Mouse (Mus musculus) CD4-positive, CD25-positive, alpha-beta regulatory T cell (primary cell): ENCODE data around the gene Isoc2a. TPM values are rescaled to one million over a fixed set of nuclear protein-coding genes. Genes with fewer than 3 reads are reported as not detected.

Source experiments
- polyA plus RNA-seq: library from polyadenylated mRNA; unstranded; fragments of 100-300 nt; shearing (Covaris generic); gene quantifications from one replicate; pipeline ENCODE4 v1.2.1, GENCODE M21; 2017

Gene Isoc2a
- 1.1 TPM for polyA plus RNA-seq

DNA sequence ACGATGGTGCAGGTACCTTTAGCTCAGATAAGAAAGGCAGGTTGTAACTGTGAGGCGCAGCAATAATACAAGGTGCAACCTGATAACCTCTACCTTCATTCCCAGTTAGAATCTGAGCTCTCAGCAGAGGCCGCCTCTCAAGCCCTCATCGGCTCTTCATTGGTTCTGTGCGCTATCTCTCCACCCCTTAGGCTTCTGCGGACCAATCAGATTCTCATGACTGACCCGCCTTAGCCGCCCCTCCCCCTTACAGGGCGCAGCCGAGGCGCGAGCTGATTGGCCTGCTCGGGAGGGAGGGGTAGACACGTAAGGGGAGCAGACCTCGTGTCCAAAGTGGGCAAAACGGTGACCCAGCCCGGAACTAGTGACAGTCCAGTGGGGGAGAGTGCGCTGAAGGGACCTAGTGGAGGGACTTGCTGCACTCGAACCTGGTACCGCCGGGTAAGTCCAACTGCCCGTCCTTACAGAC, at the start of gene Isoc2a:
Gene Isoc2a (plus strand): TSS at position 401 of the 469 bp plus-strand sequence.

DNA sequence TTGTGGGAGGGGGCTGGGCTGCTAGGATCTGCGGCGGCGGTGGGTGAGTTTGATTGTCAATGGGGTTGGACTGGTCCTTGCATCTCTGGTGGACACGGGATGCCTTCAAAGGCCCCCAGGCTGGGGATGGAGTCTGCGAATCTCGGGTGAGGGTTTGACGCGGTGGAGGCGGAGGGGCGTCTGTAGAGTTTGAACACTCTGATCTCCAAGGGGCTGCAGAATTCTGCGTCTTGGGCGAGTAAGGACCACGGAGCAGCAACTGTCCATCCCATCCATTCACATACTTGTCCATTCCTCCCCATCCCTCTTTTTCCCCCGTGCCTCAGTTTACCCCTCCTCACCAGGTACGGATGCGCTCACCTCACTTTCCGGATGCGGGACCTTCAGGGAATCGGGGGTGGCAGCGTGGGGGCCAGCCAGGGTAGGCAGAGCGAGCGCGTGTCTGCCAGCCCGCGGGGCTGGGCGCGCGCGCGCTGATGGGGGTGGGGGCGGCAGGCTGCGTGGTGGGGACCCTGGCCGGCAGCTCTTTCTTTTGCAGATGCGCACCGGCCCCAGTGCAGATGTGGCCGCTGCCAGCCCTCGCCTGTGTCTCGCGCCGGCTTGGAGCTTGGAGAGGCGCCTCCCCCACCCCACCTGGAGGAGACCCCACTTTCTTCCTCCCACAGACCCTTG, 32.6 kb upstream of the Isoc2a start, which contains the start of gene Shisa7:
Gene Shisa7 (minus strand): TSS at position 452 of the 672 bp plus-strand sequence.

DNA sequence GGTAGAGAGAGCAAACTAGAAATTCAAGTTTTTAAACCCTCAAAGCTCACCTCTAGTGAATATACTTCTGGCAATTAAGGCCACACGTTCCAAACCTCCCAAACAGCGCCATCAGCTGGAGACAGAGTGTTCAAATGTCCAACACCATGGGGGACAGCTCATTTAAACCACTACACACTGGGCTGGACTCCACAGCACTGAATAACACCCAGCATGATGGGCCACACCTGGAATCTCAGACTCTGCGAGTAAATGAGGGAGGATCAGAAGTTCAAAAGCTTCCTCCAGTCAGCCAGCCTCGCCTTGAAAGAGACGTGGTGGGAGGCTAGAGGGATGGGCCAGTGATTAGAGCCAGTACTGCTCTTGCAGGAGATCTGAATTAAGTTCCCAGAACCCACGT, 6.8 kb upstream of the Isoc2a start, which contains the start of gene Isoc2b:
Gene Isoc2b (minus strand): TSS at position 126 of the 400 bp plus-strand sequence.

DNA sequence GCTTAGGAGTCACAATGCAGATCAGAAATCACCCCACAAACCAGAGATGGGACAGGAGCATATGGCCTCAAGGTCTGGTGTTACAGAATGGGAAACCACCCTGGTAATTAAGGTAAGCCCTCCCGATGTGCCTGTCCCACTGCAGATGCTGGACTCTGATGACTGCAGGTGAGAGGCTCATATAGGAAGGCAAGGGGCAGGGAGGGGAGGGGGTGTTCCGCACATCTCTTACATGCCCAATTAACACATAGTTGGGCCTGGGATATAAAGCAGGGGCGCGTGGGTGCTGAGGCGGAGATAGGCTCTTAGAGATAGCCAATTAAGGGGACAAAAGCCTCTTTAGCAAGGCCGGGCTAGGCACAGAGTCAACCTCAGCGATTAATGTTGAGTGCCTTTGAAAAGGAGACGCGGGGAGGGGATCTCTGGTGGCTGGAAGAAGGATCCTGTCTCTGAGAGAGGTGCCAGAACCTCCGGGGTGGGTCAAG, 29.6 kb downstream of the Isoc2a start, which contains the start of gene Gm36210:
Gene Gm36210 (minus strand): TSS at position 51 of the 485 bp plus-strand sequence.

DNA sequence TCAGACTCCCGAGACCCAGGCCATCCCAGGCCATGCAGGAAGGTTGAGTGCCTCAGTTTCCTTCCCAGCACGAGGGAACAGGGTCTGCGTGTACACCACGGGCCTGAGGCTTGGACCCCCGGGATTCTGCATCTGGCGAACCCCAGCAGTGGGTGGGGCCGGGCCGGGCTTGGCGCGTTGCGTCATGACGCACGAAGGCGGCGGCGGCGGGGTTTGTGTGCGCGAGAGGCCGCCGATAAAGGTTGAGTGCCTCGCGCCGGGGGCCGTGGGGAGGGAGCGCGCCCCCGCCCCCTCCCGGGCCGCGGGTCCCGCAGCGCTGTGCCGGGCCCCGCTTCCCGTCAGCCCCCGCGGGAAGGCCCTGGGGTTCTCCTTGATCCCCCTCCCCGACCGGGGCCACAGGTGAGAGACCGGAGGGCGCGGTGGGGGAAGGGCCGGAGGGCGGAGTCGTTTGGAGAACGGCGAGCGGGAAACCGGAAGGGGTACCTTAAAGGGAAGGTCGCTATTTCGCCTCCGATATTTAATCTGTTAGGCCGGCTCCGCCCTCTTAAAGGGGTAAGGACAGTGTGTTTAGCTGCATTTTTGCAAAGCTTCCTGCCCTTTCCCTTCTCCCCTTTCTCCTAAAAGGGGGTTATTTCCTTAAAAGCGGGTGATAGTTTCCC, 38.2 kb downstream of the Isoc2a start, which contains the start of gene Zfp628:
Gene Zfp628 (plus strand): TSS at position 211 of the 659 bp plus-strand sequence.

DNA sequence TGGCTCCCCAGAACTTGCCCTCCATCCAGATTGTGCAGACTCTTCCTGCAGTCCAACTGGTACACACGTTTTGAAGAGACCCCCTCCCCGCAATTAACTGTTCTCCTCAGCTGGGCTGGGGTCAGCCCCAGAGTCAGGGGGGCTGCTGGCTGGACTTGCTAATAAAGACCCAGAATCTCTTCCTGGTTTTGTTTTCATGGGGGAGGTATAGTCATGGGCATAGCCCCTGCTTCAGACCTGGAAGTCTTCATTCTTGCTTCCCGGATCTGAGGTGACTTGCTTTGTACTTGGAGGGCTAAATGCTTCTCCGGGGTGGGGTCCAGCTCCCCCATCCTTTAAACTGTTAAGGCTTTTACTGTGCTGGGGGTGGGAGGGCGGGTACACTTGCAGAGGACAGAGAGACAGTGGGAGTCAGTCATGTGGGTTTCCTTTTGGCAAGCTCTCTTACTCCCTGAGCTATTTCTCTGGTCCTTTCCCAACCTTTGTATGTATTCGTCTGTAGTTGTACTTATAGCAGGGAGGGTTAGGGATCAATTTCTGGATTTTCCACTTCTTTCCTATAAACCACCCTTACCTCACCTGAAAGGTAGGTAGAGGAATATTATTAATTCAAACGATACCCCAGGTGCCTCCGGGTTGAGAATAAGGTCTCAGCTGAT, 45.0 kb downstream of the Isoc2a start, which contains the start of gene Nat14:
Gene Nat14 (plus strand): TSS at position 205 of the 659 bp plus-strand sequence.

DNA sequence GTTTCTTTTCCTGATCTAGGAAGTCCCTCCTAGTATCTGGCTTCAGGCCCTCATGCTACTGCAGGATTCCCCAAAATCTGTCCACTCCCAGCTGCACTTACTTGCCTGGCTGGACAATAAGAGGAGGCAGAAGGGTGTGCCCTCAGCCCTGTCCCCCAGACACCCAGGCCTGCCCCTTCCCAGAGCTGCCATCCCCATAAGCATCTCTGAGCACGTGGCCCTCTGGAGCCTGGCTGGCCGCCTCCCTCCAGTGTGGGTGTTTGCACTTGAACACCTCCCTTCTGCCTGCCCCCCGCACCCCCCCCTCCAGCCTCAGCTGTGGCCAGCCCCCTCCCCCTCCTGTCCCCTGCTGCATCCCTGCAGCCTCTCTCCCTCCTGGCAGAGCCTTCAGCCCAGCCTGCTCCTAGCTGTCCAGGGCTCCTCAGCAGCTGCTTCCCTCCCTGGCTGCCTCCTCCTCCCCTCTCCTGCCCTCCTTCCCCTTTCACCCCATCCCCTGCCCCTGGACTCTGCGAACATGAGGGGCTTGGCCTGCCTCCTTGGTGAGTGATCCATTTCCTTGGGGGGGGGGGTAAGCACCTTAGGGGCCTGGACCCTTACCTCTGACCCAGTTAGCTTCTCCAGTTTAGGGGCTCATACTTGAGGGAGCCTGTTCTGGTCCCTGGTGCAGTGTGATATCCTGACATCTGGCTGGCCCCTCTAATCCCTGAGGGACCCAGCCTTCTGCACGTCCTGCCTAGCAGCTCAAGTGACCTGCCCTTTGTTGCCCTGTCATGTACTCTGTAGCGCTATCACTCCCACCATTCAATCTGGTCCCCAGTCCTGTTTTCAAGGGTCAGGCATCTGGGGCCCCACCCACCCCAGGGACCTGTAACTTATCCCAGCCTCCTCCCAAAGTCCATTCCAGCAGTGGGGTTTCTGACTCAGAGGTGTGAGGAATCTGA, 48.8 kb downstream of the Isoc2a start, which contains the start of gene Ssc5d:
Gene Ssc5d (plus strand): TSS at position 345 of the 941 bp plus-strand sequence.

Other genes with a start within 250 kb of the Isoc2a start
- gene Tmem86b, start 245.7 kb upstream of the Isoc2a start, polyA plus RNA-seq, result 11.1 TPM
- 300 TPM for gene Ppp6r1, start 218.1 kb upstream of the Isoc2a start, polyA plus RNA-seq
- gene Hspbp1, start 192.1 kb upstream of the Isoc2a start, polyA plus RNA-seq, result 77.3 TPM
- gene Brsk1, start 186.5 kb upstream of the Isoc2a start, polyA plus RNA-seq, result not detected
- gene Tmem150b, start 151.9 kb upstream of the Isoc2a start, polyA plus RNA-seq, result 0.11 TPM
- 33.5 TPM for gene Kmt5c, start 137.0 kb upstream of the Isoc2a start, polyA plus RNA-seq
- 3.4 TPM for gene Cox6b2, start 124.1 kb upstream of the Isoc2a start, polyA plus RNA-seq
- gene Fam71e2, start 105.9 kb upstream of the Isoc2a start, polyA plus RNA-seq, result not detected
- not detected for gene Il11, start 94.3 kb upstream of the Isoc2a start, polyA plus RNA-seq
- not detected for gene Tmem190, start 94.2 kb upstream of the Isoc2a start, polyA plus RNA-seq
- 13.4 TPM for gene Tmem238, start 87.5 kb upstream of the Isoc2a start, polyA plus RNA-seq
- 323 TPM for gene Rpl28, start 84.3 kb upstream of the Isoc2a start, polyA plus RNA-seq
- gene Ube2s, start 64.6 kb upstream of the Isoc2a start, polyA plus RNA-seq, result 106 TPM
- gene Shisa7, start 32.5 kb upstream of the Isoc2a start, polyA plus RNA-seq, result not detected
- gene Isoc2b, start 6.9 kb upstream of the Isoc2a start, polyA plus RNA-seq, result 33.3 TPM
- not detected for gene Gm36210, start 29.4 kb downstream of the Isoc2a start, polyA plus RNA-seq
- 2.6 TPM for gene Zfp628, start 38.1 kb downstream of the Isoc2a start, polyA plus RNA-seq
- 0.79 TPM for gene Nat14, start 44.9 kb downstream of the Isoc2a start, polyA plus RNA-seq
- gene Ssc5d, start 48.6 kb downstream of the Isoc2a start, polyA plus RNA-seq, result 0.17 TPM
- gene Sbk2, start 87.3 kb downstream of the Isoc2a start, polyA plus RNA-seq, result 0.25 TPM
- gene Sbk3, start 94.0 kb downstream of the Isoc2a start, polyA plus RNA-seq, result not detected
- 25.9 TPM for gene Zfp579, start 119.0 kb downstream of the Isoc2a start, polyA plus RNA-seq
- 26.5 TPM for gene Zfp524, start 137.3 kb downstream of the Isoc2a start, polyA plus RNA-seq
- gene Fiz1, start 137.5 kb downstream of the Isoc2a start, polyA plus RNA-seq, result 46.1 TPM
- 11.4 TPM for gene Gm44973, start 138.3 kb downstream of the Isoc2a start, polyA plus RNA-seq
- 11.8 TPM for gene Zfp865, start 143.2 kb downstream of the Isoc2a start, polyA plus RNA-seq
- not detected for gene Ccdc106, start 143.4 kb downstream of the Isoc2a start, polyA plus RNA-seq
- not detected for gene 4632433K11Rik, start 157.0 kb downstream of the Isoc2a start, polyA plus RNA-seq
- gene Zfp784, start 161.3 kb downstream of the Isoc2a start, polyA plus RNA-seq, result 3.6 TPM
- gene Zfp580, start 174.4 kb downstream of the Isoc2a start, polyA plus RNA-seq, result 7.4 TPM
- gene U2af2, start 185.0 kb downstream of the Isoc2a start, polyA plus RNA-seq, result 113 TPM
- 35.8 TPM for gene Epn1, start 203.1 kb downstream of the Isoc2a start, polyA plus RNA-seq
- not detected for gene Rfpl4, start 239.8 kb downstream of the Isoc2a start, polyA plus RNA-seq
- gene Rasl2-9, start 248.8 kb downstream of the Isoc2a start, polyA plus RNA-seq, result 0.31 TPM